Mouse (Mus musculus): ENCODE data around the gene Pycr1. TPM values are rescaled to one million over a fixed set of nuclear protein-coding genes. Genes with fewer than 3 reads are reported as not detected.
A peak's percentile ranks its signal among the peaks of the same experiment; 100 is the strongest.

Pycr1 gene
- total and polyA plus RNA-seq, 2 experiments from 2014 or later: 2.1 to 6.3 TPM

- WGBS: 51% methylated on average over 6 of the region's 6 CpGs
- DNase-seq (ENCODE audit: low spot score) (no peak), ATAC-seq (ENCODE audit: insufficient read depth, low read depth) (no peak)
- Histone ChIP-seq H3K36me3 (replicated peaks; ENCODE audit: control insufficient read depth, insufficient read depth, low read length) (no peaks in the 10 kb centered on the region), H3K4me1 (ENCODE audit: control insufficient read depth, insufficient read depth) (peaks cover 12% of the 10 kb centered on the region), H3K9ac (replicated peaks; ENCODE audit: low read depth, low read length) (no peak overlapping the region), H3K9me3 (replicated peaks; ENCODE audit: control insufficient read depth, low read length) (no peaks in the 10 kb centered on the region), H3K4me3 (ENCODE audit: low read depth, low read length) (no peak overlapping the region), H3K27ac (ENCODE audit: low read depth) (no peak overlapping the region), H3K4me2 (ENCODE audit: low read depth, low read length) (no peak overlapping the region), H3K27me3 (ENCODE audit: control insufficient read depth, insufficient read depth, low read length) (peaks cover 70% of the 10 kb centered on the region)
- TF ChIP-seq EP300 (IDR thresholded peaks at IDR 0.05; ENCODE audit: low read depth) (no peak), CTCF (IDR thresholded peaks at IDR 0.05; ENCODE audit: low read depth) (no peak)
These were observed 19.2 kb upstream of the Pycr1 start for GRCm38 (mm10) chr11:120662759-120663158.

GRCm38 (mm10) chr11:120661076-120661460 lies 17.5 kb upstream of the Pycr1 start, which contains the start of gene Notum:
TSS of gene Notum (minus strand) at chr11:120661175.
- Histone ChIP-seq H3K27me3 (ENCODE audit: control insufficient read depth, insufficient read depth, low read length) (peaks cover 80% of the 10 kb centered on the region), H3K9ac (replicated peaks; ENCODE audit: low read depth, low read length) (peak within 1 kb of the TSS; percentile 27; the same call in 1 of the 2 replicates), H3K4me1 (ENCODE audit: control insufficient read depth, insufficient read depth) (peaks cover 12% of the 10 kb centered on the region), H3K4me3 (ENCODE audit: low read depth, low read length) (peak within 1 kb of the TSS; percentile 47), H3K9me3 (replicated peaks; ENCODE audit: control insufficient read depth, low read length) (no peaks in the 10 kb centered on the region), H3K4me2 (ENCODE audit: low read depth, low read length) (peak within 1 kb of the TSS; percentile 70), H3K36me3 (replicated peaks; ENCODE audit: control insufficient read depth, insufficient read depth, low read length) (no peaks in the 10 kb centered on the region), H3K27ac (ENCODE audit: low read depth) (no peak within 1 kb of the TSS)
- TF ChIP-seq CTCF (IDR thresholded peaks at IDR 0.05; ENCODE audit: low read depth): no peak
- TF ChIP-seq EP300 (IDR thresholded peaks at IDR 0.05; ENCODE audit: low read depth): no peak
- DNase-seq (ENCODE audit: low spot score) (no peak), ATAC-seq (ENCODE audit: insufficient read depth, low read depth) (no peak)
- WGBS: under 1% methylated on average over 34 of the region's 35 CpGs

DNA sequence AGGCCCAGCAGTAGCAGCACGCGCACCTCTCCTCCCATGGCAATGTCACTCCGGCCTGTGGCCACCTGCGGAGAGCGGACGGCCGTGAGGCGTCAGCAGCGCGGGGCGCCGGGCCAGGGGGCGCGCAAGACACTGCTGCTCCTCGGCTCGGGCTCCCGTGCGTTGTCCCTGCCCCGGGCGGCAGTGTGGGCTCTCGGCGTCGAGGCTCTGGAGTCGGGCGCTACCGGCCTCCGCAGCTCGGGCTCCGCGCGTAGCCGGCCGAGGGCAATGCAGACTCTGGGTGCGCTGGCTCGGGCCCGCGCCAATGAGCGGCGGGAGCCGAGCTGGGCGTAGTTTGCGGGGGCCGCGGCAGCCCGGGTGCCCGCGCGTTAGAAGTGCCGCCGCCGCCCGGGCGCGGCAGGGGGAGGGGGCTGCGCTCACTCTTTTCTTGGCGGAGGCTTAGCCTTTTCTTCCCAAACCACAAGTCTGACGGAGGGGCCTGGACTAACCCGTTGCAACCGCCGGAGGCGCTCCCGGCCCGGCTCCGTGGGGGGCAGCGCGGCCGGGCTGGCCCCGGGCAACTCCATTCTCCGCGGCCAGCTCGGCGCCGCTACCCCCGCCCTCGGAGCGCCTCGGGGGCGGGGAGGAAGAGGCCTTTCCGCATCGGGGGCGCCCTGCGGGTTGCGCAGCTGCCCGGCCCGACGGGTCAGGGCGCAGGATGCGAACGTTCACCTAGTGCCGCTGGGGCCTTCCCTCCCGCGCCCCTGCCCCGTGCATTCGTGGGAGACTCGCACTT lies 16.9 kb upstream of the Pycr1 start:
- no peaks in the 10 kb centered on the region for H3K36me3 ChIP-seq (replicated peaks; ENCODE audit: control insufficient read depth, insufficient read depth, low read length)
- no peaks in the 10 kb centered on the region for H3K9me3 ChIP-seq (replicated peaks; ENCODE audit: control insufficient read depth, low read length)
- H3K27me3 ChIP-seq (ENCODE audit: control insufficient read depth, insufficient read depth, low read length): peaks cover 79% of the 10 kb centered on the region
- peak overlapping the region; percentile 27; the same call in 1 of the 2 replicates for H3K9ac ChIP-seq (replicated peaks; ENCODE audit: low read depth, low read length)
- TF ChIP-seq EP300 (IDR thresholded peaks at IDR 0.05; ENCODE audit: low read depth): no peak
- no peak for TF ChIP-seq CTCF (IDR thresholded peaks at IDR 0.05; ENCODE audit: low read depth)
- peaks cover 12% of the 10 kb centered on the region for H3K4me1 ChIP-seq (ENCODE audit: control insufficient read depth, insufficient read depth)
- under 1% methylated on average over 70 of the region's 95 CpGs for WGBS
- H3K4me2 ChIP-seq (ENCODE audit: low read depth, low read length): peak overlapping the region; percentile 70
- H3K27ac ChIP-seq (ENCODE audit: low read depth): no peak overlapping the region
- peak overlapping the region; percentile 47 for H3K4me3 ChIP-seq (ENCODE audit: low read depth, low read length)
- ATAC-seq (ENCODE audit: insufficient read depth, low read depth) (peak; percentile 63), DNase-seq (ENCODE audit: low spot score) (no peak)

DNA sequence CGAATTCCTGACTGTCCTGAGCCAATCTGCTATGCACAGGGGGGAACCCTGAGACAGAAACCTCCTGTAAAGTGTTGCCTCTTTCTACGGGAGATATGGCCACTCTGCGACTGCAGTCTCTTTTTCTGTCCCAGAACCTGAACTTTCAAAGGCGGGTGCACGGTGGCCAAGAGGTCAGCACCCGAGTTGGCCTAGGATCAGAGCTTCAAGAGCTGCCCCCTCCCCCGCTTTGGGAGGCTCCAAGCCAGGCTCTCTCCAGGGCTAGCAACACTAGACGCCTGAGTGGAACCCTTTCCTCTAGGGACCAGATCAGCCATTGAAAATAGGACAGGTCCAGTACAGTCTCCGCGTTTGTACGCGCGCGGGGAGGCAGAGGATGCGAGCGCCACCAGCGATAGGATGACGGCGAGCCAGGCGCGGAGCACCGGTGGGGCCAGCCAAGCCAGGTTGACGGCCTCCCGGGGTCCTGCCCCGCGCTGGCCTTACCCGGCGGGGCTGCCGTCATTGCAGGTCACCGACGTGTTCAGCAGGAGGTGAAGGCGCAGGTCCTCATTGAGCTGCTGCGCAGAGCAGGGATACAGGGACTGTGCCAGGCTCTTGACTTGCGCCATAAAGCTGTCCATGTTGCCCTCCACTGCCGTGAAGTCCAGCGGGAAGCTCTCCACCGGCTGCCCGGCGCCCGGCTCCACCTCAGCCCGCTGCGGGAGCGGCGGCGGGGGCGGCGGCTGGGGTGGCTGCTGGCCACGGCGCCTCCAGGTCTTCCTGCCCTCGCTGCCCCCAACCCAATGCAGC lies 16.1 kb upstream of the Pycr1 start:
- Histone ChIP-seq H3K9ac (replicated peaks; ENCODE audit: low read depth, low read length) (0 out of 2 replicates have a peak overlapping the region, but pooled peaks have one; percentile 31), H3K9me3 (replicated peaks; ENCODE audit: control insufficient read depth, low read length) (no peaks in the 10 kb centered on the region), H3K27ac (ENCODE audit: low read depth) (no peak overlapping the region), H3K4me2 (ENCODE audit: low read depth, low read length) (peak overlapping the region; percentile 70), H3K36me3 (replicated peaks; ENCODE audit: control insufficient read depth, insufficient read depth, low read length) (no peaks in the 10 kb centered on the region), H3K27me3 (ENCODE audit: control insufficient read depth, insufficient read depth, low read length) (peaks cover 73% of the 10 kb centered on the region), H3K4me3 (ENCODE audit: low read depth, low read length) (peak overlapping the region; percentile 47), H3K4me1 (ENCODE audit: control insufficient read depth, insufficient read depth) (peaks cover 12% of the 10 kb centered on the region; the same call in 1 of the 2 replicates)
- WGBS: 3% methylated on average over 48 of the region's 50 CpGs
- ATAC-seq (ENCODE audit: insufficient read depth, low read depth) (no peak), DNase-seq (ENCODE audit: low spot score) (no peak)
- no peak for TF ChIP-seq EP300 (IDR thresholded peaks at IDR 0.05; ENCODE audit: low read depth)
- no peak for TF ChIP-seq CTCF (IDR thresholded peaks at IDR 0.05; ENCODE audit: low read depth)

GRCm38 (mm10) chr11:120658876-120659410 lies 15.4 kb upstream of the Pycr1 start:
- no peak for ATAC-seq (ENCODE audit: insufficient read depth, low read depth)
- WGBS: 4% methylated on average over 24 of the region's 24 CpGs
- H3K9ac ChIP-seq (replicated peaks; ENCODE audit: low read depth, low read length): no peak overlapping the region
- no peaks in the 10 kb centered on the region for H3K36me3 ChIP-seq (replicated peaks; ENCODE audit: control insufficient read depth, insufficient read depth, low read length)
- peaks cover 12% of the 10 kb centered on the region; the same call in 1 of the 2 replicates for H3K4me1 ChIP-seq (ENCODE audit: control insufficient read depth, insufficient read depth)
- no peak for TF ChIP-seq EP300 (IDR thresholded peaks at IDR 0.05; ENCODE audit: low read depth)
- TF ChIP-seq CTCF (IDR thresholded peaks at IDR 0.05; ENCODE audit: low read depth): peak; percentile 85
- peak overlapping the region; percentile 21; the same call in 1 of the 2 replicates for H3K4me2 ChIP-seq (ENCODE audit: low read depth, low read length)
- peak; percentile 66 for DNase-seq (ENCODE audit: low spot score)
- no peak overlapping the region for H3K27ac ChIP-seq (ENCODE audit: low read depth)
- peaks cover 70% of the 10 kb centered on the region for H3K27me3 ChIP-seq (ENCODE audit: control insufficient read depth, insufficient read depth, low read length)
- no peak overlapping the region; the same call in 1 of the 2 replicates for H3K4me3 ChIP-seq (ENCODE audit: low read depth, low read length)
- H3K9me3 ChIP-seq (replicated peaks; ENCODE audit: control insufficient read depth, low read length): no peaks in the 10 kb centered on the region

Data from heart, postnatal 0 days (tissue).